Mouse (Mus musculus): ENCODE measurements around the gene Ccdc136.

DNA sequence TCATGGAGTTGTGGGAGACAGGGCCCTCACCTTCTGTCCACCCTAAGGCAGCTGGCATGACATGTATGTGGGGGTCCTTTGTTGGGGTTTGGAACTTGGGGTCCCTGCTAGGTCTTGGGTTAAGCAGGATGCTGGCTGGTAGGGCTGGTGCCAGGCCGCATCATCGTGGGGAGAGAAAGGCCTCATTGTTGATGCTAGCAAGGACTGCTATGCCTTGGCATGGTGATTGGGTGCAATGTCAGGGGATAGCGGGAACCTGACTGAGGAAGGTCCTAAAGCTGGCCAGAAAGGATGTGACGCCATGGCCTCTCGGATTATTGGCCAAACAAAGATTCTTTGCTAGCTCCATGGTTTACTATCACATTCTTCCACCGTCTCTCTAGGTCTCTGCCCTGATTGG lies 43.7 kb downstream of the Ccdc136 start:
- TF ChIP-seq CTCF (IDR thresholded peaks at IDR 0.05; ENCODE audit: low read depth, low read length) (no peak), GATA1 (IDR thresholded peaks at IDR 0.05; ENCODE audit: borderline replicate concordance, low read length) (no peak)

All from G1E (cell line).